Mouse (Mus musculus): ENCODE measurements at regions not wholly inside any gene's neighbourhood (a gene's known extent, or its start where the extent isn't known, plus 50 kb on each side); places are given as distances from the start of the nearest gene placed in this dataset.

DNA sequence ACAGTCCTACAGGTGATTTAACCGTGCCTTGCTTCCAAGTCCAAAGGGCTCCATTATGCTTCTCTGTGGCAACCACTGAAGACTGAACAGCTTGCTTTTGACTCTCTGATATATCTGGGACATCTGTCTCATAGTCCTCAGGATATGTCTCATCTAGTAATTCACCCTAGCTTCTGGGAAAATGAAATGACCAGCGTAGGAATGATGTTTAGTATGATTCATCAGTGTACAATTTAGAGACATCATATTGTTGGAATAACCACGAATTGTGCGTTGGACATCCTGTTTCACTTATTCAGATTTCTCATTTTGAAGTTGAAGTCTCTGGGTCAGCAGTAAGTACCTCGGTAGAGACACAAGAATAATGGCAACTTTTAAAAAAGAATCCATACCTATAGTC, 64.3 kb upstream of the Dcbld2 start:
- no peak for ATAC-seq (replicated peaks; ENCODE audit: low FRiP score, poor library complexity, severe bottlenecking)

DNA sequence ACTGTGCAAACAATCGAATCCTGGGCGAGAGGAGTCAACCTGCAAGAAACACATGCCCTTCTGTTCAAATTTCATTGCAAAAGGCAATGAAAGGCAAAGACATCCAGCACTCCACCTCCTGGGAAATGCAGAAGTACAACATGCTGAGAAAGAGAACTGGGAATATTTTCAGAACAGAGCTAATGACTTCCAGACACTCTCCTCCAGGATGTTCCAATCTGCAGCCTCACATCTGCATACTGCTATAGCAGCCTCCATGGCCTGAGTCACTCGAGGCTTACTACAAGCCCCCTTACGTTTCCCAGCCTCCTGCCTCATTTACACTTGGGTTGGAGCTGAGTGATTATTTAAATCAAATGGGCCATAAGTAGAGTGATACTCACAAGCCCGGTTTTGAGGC, 58.9 kb upstream of the Dcbld2 start:
- ATAC-seq (replicated peaks; ENCODE audit: low FRiP score, poor library complexity, severe bottlenecking) = no peak

GRCm38 (mm10) chr16:58349802-58350201, 58.4 kb upstream of the Dcbld2 start:
- no peak for ATAC-seq (replicated peaks; ENCODE audit: low FRiP score, poor library complexity, severe bottlenecking)

- ATAC-seq (replicated peaks; ENCODE audit: low FRiP score, poor library complexity, severe bottlenecking) = no peak
Measured at GRCm38 (mm10) chr16:58352156-58352555, 56.1 kb upstream of the Dcbld2 start.

- no peak for ATAC-seq (replicated peaks; ENCODE audit: low FRiP score, poor library complexity, severe bottlenecking)
Measured at GRCm38 (mm10) chr16:58354551-58354950, 53.7 kb upstream of the Dcbld2 start.
